Mouse (Mus musculus) spleen, adult 2 months (tissue): ENCODE measurements around the gene Fam227b.

Experiments
- CTCF ChIP-seq: fragments of 200-500 bp; IDR thresholded peaks from 2 replicates; pipeline ENCODE4 v1.5.1; 2011; ENCODE audit warnings: mild to moderate bottlenecking, inconsistent platforms; ENCODE audit not compliant: insufficient read depth, insufficient read length, insufficient replicate concordance; ENCODE audit errors: extremely low read depth
- POLR2A ChIP-seq: fragments of 200-500 bp; IDR thresholded peaks from 2 replicates; pipeline ENCODE4 v1.6.1; 2011; ENCODE audit warnings: low read depth, low read length, inconsistent platforms

DNA sequence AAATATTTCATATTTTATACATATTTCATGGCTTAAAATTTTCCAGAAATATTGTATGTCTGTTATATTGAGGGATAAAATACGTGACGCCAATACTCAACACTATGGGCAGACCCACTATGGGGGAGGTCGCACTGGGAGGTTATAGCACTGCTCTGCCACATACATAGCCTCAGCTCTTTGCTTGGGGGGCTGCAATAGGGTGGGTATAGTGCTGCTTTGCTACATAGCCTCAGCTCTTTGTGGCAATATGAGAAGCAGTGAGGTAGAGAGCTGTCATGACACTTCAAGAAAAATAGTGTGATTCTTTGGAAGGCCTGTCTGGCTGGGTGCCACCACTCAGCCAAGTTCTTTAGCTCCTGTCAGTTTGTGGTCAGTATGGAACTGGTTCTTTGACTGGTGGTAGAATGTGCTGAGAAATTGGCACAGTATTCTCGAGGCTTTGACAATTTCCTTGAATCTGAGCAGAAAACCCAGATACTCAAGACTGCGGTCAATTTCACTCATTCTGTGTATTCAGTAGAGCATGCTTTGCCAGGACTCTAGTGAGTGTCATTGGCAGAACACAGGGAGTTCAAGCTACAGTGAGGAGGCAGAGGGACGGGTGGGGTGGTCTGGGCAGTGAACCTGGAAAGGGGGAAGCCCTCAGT, 212.7 kb downstream of the Fam227b start:
- TF ChIP-seq CTCF (no peak), POLR2A (no peak)
